Mouse (Mus musculus) CH12.LX (cell line): ENCODE data around the gene Usmg5.

Experiments
- ELF1 ChIP-seq: IDR thresholded peaks from 2 replicates; pipeline ENCODE4 v1.6.1; 2014; ENCODE audit warnings: low read depth, mild to moderate bottlenecking, inconsistent platforms, low read length, improper control_type of control experiment
- EP300 ChIP-seq: IDR thresholded peaks from 2 replicates; pipeline ENCODE4 v1.6.1; 2011; ENCODE audit warnings: low read length, improper control_type of control experiment
- POLR2A ChIP-seq: IDR thresholded peaks from 2 replicates; pipeline ENCODE4 v1.6.1; 2011; ENCODE audit warnings: low read depth, mild to moderate bottlenecking, improper control_type of control experiment, low read length
- ZNF384 ChIP-seq: IDR thresholded peaks from 2 replicates; pipeline ENCODE4 v1.6.1; 2012; ENCODE audit warnings: low read depth, low read length, improper control_type of control experiment, inconsistent platforms

DNA sequence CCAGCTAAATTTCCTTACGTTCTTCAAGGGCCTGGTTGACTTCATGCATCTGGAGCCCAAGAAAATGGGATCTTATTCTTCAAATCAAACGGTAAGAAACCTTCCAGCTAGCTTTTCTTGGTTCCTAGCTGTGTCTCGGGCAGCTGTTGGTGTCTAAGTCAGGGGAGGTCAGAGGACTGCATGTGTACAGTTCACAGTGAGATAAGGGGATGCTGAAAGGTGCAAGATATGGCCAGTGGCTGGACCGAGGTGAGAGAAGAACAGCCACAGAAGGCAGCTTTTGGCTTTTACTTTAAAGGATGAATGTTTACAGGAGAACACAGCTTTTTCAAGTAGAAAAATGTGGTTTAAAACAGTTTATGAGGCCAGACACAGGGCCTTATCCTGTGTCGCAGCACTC lies 10.6 kb upstream of the Usmg5 start:
- TF ChIP-seq EP300 (no peak), ELF1 (no peak), POLR2A (no peak), ZNF384 (no peak)
